Mouse (Mus musculus) olfactory bulb, adult 2 months (tissue): ENCODE measurements at regions not wholly inside any gene's neighbourhood (a gene's known extent, or its start where the extent isn't known, plus 50 kb on each side); places are given as distances from the start of the nearest gene placed in this dataset.
A peak's percentile ranks its signal among the peaks of the same experiment; 100 is the strongest.

Experiments
- CTCF ChIP-seq: fragments of 200-500 bp; IDR thresholded peaks from 2 replicates; pipeline ENCODE4 v1.5.1; 2012; ENCODE audit warnings: low read depth, mild to moderate bottlenecking, low read length, moderate library complexity; ENCODE audit not compliant: insufficient read depth
- POLR2A ChIP-seq: fragments of 200-500 bp; IDR thresholded peaks from 2 replicates; pipeline ENCODE4 v1.6.1; 2012; ENCODE audit warnings: mild to moderate bottlenecking, low read depth, low read length, moderate library complexity; ENCODE audit not compliant: insufficient read depth

- TF ChIP-seq CTCF = 0 out of 2 replicates have a peak, but pooled peaks have one; percentile 13
- no peak for TF ChIP-seq POLR2A
Observed at GRCm38 (mm10) chr4:125850300-125850699, 174.1 kb upstream of the Csf3r start.
